Mouse (Mus musculus): ENCODE data around the gene Ccng1. TPM values are rescaled to one million over a fixed set of nuclear protein-coding genes. Genes with fewer than 3 reads are reported as not detected.

Gene Ccng1
- total and polyA plus RNA-seq, 3 experiments, result 156 to 348 (median 175) TPM

- dilution Hi-C loops (cut with MboI; ENCODE audit: extremely low pct_ligation_motif_present, extremely low pct_unique_long_range_greater_than_20kb, low sequenced_read_pairs), result no loop called here
- Histone ChIP-seq H3K27me3 (replicated peaks) (no peaks in the 10 kb centered on the region), H3K9ac (ENCODE audit: insufficient read depth, low read depth) (no peak overlapping the region), H3K9me3 (replicated peaks; ENCODE audit: low read length) (no peaks in the 10 kb centered on the region), H3K4me1 (ENCODE audit: control insufficient read depth in 1 of 2, insufficient read depth in 2 of 2) (peaks cover 3 to 13% of the 10 kb centered on the region in 2 experiments; a peak in 3 of 4 replicates), H3K79me2 (replicated peaks; ENCODE audit: control insufficient read depth, extremely low read depth, insufficient read depth, poor library complexity, severe bottlenecking) (no peaks in the 10 kb centered on the region; the same call in 1 of the 2 replicates), H3K4me3 (replicated peaks in 1 of 3; ENCODE audit: low read depth in 2 of 3, low read length in 2 of 3, poor library complexity in 1 of 3) (no peak overlapping the region), H3K27ac (ENCODE audit: insufficient read depth, low read depth) (no peak overlapping the region), H3K36me3 (replicated peaks in 1 of 2; ENCODE audit: control insufficient read depth in 1 of 2, insufficient read depth in 1 of 2, low read length in 1 of 2) (peaks cover 20 to 62% of the 10 kb centered on the region in 2 experiments), H3K4me2 (ENCODE audit: insufficient read depth, low read depth, poor library complexity, severe bottlenecking) (no peak overlapping the region)
- DNase-seq (ENCODE audit: extremely low read depth), result no peak
- in situ Hi-C loops (cut with MboI; ENCODE audit: low pct_ligation_motif_present, low pct_unique_long_range_greater_than_20kb, low sequenced_read_pairs), result no loop called here
- no peak for TF ChIP-seq IRF4 (IDR thresholded peaks at IDR 0.05; ENCODE audit: low read depth, low read length)
- no peak for TF ChIP-seq HCFC1 (IDR thresholded peaks at IDR 0.05; ENCODE audit: low read depth, low read length)
- TF ChIP-seq MXI1 (IDR thresholded peaks at IDR 0.05; ENCODE audit: low read depth, low read length), result no peak
- no peak for TF ChIP-seq SIN3A (IDR thresholded peaks at IDR 0.05; ENCODE audit: low read length)
- TF ChIP-seq MAX (IDR thresholded peaks at IDR 0.05; ENCODE audit: low read length), result no peak
- no peak for TF ChIP-seq POLR2AphosphoS2 (IDR thresholded peaks at IDR 0.05; ENCODE audit: low read depth, low read length)
- TF ChIP-seq USF2 (conservative IDR thresholded peaks at IDR 0.05; ENCODE audit: low read depth, low read length), result no peak
Observed at GRCm38 (mm10) chr11:40746361-40746760, 8.8 kb downstream of the Ccng1 start.

- Histone ChIP-seq H3K79me2 (replicated peaks; ENCODE audit: control insufficient read depth, extremely low read depth, insufficient read depth, poor library complexity, severe bottlenecking) (no peaks in the 10 kb centered on the region), H3K9ac (ENCODE audit: insufficient read depth, low read depth) (no peak overlapping the region), H3K36me3 (replicated peaks in 1 of 2; ENCODE audit: control insufficient read depth in 1 of 2, insufficient read depth in 1 of 2, low read length in 1 of 2) (peaks cover 19 to 60% of the 10 kb centered on the region in 2 experiments), H3K4me2 (ENCODE audit: insufficient read depth, low read depth, poor library complexity, severe bottlenecking) (no peak overlapping the region), H3K27me3 (replicated peaks) (no peaks in the 10 kb centered on the region), H3K4me3 (replicated peaks in 1 of 3; ENCODE audit: low read depth in 2 of 3, low read length in 2 of 3, poor library complexity in 1 of 3) (no peak overlapping the region), H3K4me1 (ENCODE audit: control insufficient read depth in 1 of 2, insufficient read depth in 2 of 2) (peaks cover 3 to 6% of the 10 kb centered on the region in 2 experiments; a peak in 2 of 4 replicates), H3K9me3 (replicated peaks; ENCODE audit: low read length) (no peaks in the 10 kb centered on the region), H3K27ac (ENCODE audit: insufficient read depth, low read depth) (no peak overlapping the region)
- no peak for DNase-seq (ENCODE audit: extremely low read depth)
- in situ Hi-C loops (cut with MboI; ENCODE audit: low pct_ligation_motif_present, low pct_unique_long_range_greater_than_20kb, low sequenced_read_pairs) (no loop called here), dilution Hi-C loops (cut with MboI; ENCODE audit: extremely low pct_ligation_motif_present, extremely low pct_unique_long_range_greater_than_20kb, low sequenced_read_pairs) (no loop called here)
- no peak for TF ChIP-seq ELF1 (IDR thresholded peaks at IDR 0.05; ENCODE audit: low read depth, low read length)
- TF ChIP-seq EP300 (IDR thresholded peaks at IDR 0.05; ENCODE audit: low read length), result no peak
- no peak for TF ChIP-seq BHLHE40 (IDR thresholded peaks at IDR 0.05; ENCODE audit: low read depth, low read length)
- TF ChIP-seq MAZ (IDR thresholded peaks at IDR 0.05; ENCODE audit: low read depth, low read length), result no peak
- no peak for TF ChIP-seq MEF2A (IDR thresholded peaks at IDR 0.05; ENCODE audit: borderline replicate concordance, low read depth, low read length)
- TF ChIP-seq E2F4 (IDR thresholded peaks at IDR 0.05; ENCODE audit: insufficient replicate concordance, low read depth, low read length), result no peak
- no peak for TF ChIP-seq NRF1 (IDR thresholded peaks at IDR 0.05; ENCODE audit: low read depth, low read length)
- no peak for TF ChIP-seq IRF4 (IDR thresholded peaks at IDR 0.05; ENCODE audit: low read depth, low read length)
- TF ChIP-seq ZNF384 (IDR thresholded peaks at IDR 0.05; ENCODE audit: low read depth, low read length), result no peak
- no peak for TF ChIP-seq HCFC1 (IDR thresholded peaks at IDR 0.05; ENCODE audit: low read depth, low read length)
- TF ChIP-seq POLR2AphosphoS2 (IDR thresholded peaks at IDR 0.05; ENCODE audit: low read depth, low read length), result no peak
- no peak for TF ChIP-seq CHD2 (IDR thresholded peaks at IDR 0.05; ENCODE audit: low read length)
- no peak for TF ChIP-seq GABPA (IDR thresholded peaks at IDR 0.05; ENCODE audit: insufficient replicate concordance, low read depth, low read length)
- TF ChIP-seq NELFE (IDR thresholded peaks at IDR 0.05; ENCODE audit: low read depth, low read length), result no peak
- TF ChIP-seq UBTF (IDR thresholded peaks at IDR 0.05; ENCODE audit: low read depth, low read length), result no peak
- no peak for TF ChIP-seq KAT2A (IDR thresholded peaks at IDR 0.05; ENCODE audit: insufficient replicate concordance, low read length)
- TF ChIP-seq ETS1 (conservative IDR thresholded peaks at IDR 0.05; ENCODE audit: low read depth, low read length), result no peak
Observed at GRCm38 (mm10) chr11:40744348-40744747, 10.8 kb downstream of the Ccng1 start.

All from CH12.LX (cell line).